Mouse (Mus musculus) cerebral cortex, adult 2 months (tissue): ENCODE data around the gene Rundc1.

Experiments used
- WGBS: fragments of 180-500 bp; shearing (Covaris S2); methylation state at CpG from one replicate; pipeline ENCODE4 v1.1.7; 2018; 5-methylcytosine and 5-hydroxymethylcytosine counted together

The Rundc1 gene

GRCm38 (mm10) chr11:101465869-101466551, 41.1 kb downstream of the Rundc1 start, which contains the start of gene Vat1:
Gene Vat1 (minus strand): TSS chr11:101466230.
- WGBS = 2% methylated on average over 60 of the region's 60 CpGs

- WGBS = 49% methylated on average over 5 of the region's 5 CpGs
These were observed 41.7 kb downstream of the Rundc1 start for GRCm38 (mm10) chr11:101466552-101466950.

- WGBS = under 1% methylated on average over 53 of the region's 54 CpGs
These were observed 42.8 kb downstream of the Rundc1 start for GRCm38 (mm10) chr11:101467477-101468262.

GRCm38 (mm10) chr11:101468263-101468688, 43.4 kb downstream of the Rundc1 start:
- WGBS = under 1% methylated on average over 30 of the region's 31 CpGs

- WGBS = 8% methylated on average over 13 of the region's 13 CpGs
These were observed 43.8 kb downstream of the Rundc1 start for GRCm38 (mm10) chr11:101468731-101469130.

- 41% methylated on average over 4 of the region's 4 CpGs for WGBS
These were observed 44.3 kb downstream of the Rundc1 start for GRCm38 (mm10) chr11:101469155-101469554.

- 71% methylated on average over 7 of the region's 7 CpGs for WGBS
These were observed 45.3 kb downstream of the Rundc1 start for GRCm38 (mm10) chr11:101470206-101470605.

GRCm38 (mm10) chr11:101471926-101472325, 47.0 kb downstream of the Rundc1 start:
- 52% methylated on average over 3 of the region's 3 CpGs for WGBS

- WGBS = 60% methylated on average over 7 of the region's 7 CpGs
These were observed 47.5 kb downstream of the Rundc1 start for GRCm38 (mm10) chr11:101472336-101472735.

GRCm38 (mm10) chr11:101473686-101474085, 48.8 kb downstream of the Rundc1 start:
- 75% methylated on average over 1 of the region's 1 CpGs for WGBS

- WGBS = 57% methylated on average over 5 of the region's 5 CpGs
These were observed 49.4 kb downstream of the Rundc1 start for GRCm38 (mm10) chr11:101474298-101474697.

GRCm38 (mm10) chr11:101476361-101476760, 51.5 kb downstream of the Rundc1 start:
- WGBS = 91% methylated on average over 4 of the region's 4 CpGs

GRCm38 (mm10) chr11:101477194-101477551, 52.3 kb downstream of the Rundc1 start:
- 31% methylated on average over 4 of the region's 4 CpGs for WGBS

- 31% methylated on average over 10 of the region's 10 CpGs for WGBS
These were observed 52.8 kb downstream of the Rundc1 start for GRCm38 (mm10) chr11:101477552-101478211.

GRCm38 (mm10) chr11:101479171-101479635, 54.3 kb downstream of the Rundc1 start:
- 24% methylated on average over 18 of the region's 18 CpGs for WGBS

- WGBS = 79% methylated on average over 6 of the region's 6 CpGs
These were observed 56.0 kb downstream of the Rundc1 start for GRCm38 (mm10) chr11:101480912-101481311.

GRCm38 (mm10) chr11:101483804-101484203, 58.9 kb downstream of the Rundc1 start:
- WGBS = 75% methylated on average over 3 of the region's 3 CpGs

- 93% methylated on average over 6 of the region's 6 CpGs for WGBS
These were observed 59.4 kb downstream of the Rundc1 start for GRCm38 (mm10) chr11:101484245-101484644.

GRCm38 (mm10) chr11:101484814-101485213, 59.9 kb downstream of the Rundc1 start:
- WGBS = 93% methylated on average over 7 of the region's 7 CpGs
